Mouse (Mus musculus): ENCODE measurements at regions not wholly inside any gene's neighbourhood (a gene's known extent, or its start where the extent isn't known, plus 50 kb on each side); places are given as distances from the start of the nearest gene placed in this dataset.

DNA sequence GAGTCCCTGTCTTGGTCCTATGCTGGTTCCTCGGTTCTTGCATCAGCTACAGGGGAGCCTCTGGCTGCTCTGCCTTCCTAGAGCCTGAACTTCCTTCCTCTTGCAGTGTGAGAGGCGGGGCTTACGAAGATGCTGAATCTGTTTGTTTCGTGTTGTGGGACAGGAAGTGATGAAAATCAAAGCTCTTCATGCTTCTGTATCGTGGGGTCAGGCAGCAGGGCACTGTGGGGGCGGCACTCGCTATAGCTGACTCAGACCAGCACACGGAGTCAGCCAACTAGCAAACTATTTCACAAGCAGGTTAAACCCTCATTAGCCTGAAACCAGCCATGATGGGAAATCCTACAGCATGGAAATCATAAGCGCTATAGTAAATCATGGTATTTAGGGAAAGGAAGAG is 208.8 kb downstream of the Efnb2 start:
- Histone ChIP-seq H3K9ac (ENCODE audit: low read depth, low read length) (no peak overlapping the region), H3K36me3 (ENCODE audit: control insufficient read depth, insufficient read depth) (no peaks in the 10 kb centered on the region), H3K4me1 (replicated peaks; ENCODE audit: control insufficient read depth, insufficient read depth, low read length) (no peaks in the 10 kb centered on the region), H3K9me3 (ENCODE audit: control insufficient read depth) (no peaks in the 10 kb centered on the region), H3K4me2 (replicated peaks; ENCODE audit: low read depth) (no peak overlapping the region), H3K4me3 (ENCODE audit: low read depth, low read length) (no peak overlapping the region), H3K27me3 (replicated peaks; ENCODE audit: control insufficient read depth, insufficient read depth, low read length) (no peaks in the 10 kb centered on the region), H3K27ac (ENCODE audit: low read depth, low read length) (no peak overlapping the region)
- 74% methylated on average over 9 of the region's 9 CpGs for WGBS
- ATAC-seq = no peak
- TF ChIP-seq CTCF (IDR thresholded peaks at IDR 0.05; ENCODE audit: low read depth) = no peak

DNA sequence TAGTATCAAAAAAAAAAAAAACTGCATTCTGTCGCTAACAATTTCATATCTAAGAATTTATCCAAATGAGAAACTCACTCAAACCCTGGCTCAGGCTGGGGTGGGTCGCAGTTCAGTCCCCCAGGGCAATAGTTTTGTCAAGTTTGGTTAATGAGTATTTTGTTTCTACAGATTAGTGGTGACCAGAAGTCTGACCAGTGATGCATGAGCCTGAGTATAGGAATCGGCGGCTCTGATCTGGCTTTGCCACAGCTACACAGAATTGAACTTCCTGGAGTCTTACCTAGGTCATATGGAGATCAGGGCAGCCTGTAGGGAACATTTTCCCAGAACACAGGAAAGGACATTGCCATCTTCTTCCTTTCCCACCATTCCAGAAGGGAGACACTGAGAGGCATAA is 212.1 kb downstream of the Efnb2 start:
- 89% methylated on average over 4 of the region's 4 CpGs for WGBS

DNA sequence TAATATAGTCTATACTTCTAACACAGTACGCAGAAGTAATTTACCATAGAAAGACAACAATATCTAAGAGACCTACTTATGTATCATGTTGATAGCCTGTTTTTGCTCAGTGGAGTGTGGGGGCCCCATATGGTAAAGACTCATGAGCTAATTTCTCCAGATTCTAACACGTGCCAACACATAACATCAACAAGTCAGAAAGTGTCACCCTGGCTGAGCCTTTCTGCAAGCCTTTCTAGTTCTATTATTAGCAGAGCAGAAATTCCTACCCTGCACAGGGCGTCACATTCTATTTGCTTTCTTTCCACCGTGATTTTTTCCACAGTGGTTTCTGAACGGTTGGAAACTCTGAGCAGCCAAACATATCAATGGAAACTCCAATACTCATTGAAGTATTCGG is 219.5 kb downstream of the Efnb2 start:
- no peak overlapping the region for H3K9ac ChIP-seq (ENCODE audit: low read depth, low read length)
- H3K27ac ChIP-seq (ENCODE audit: low read depth, low read length) = no peak overlapping the region
- no peaks in the 10 kb centered on the region for H3K27me3 ChIP-seq (replicated peaks; ENCODE audit: control insufficient read depth, insufficient read depth, low read length)
- no peaks in the 10 kb centered on the region for H3K36me3 ChIP-seq (ENCODE audit: control insufficient read depth, insufficient read depth)
- no peak overlapping the region for H3K4me3 ChIP-seq (ENCODE audit: low read depth, low read length)
- H3K4me1 ChIP-seq (replicated peaks; ENCODE audit: control insufficient read depth, insufficient read depth, low read length) = no peaks in the 10 kb centered on the region
- no peak for TF ChIP-seq CTCF (IDR thresholded peaks at IDR 0.05; ENCODE audit: low read depth)
- no peak for ATAC-seq
- no peaks in the 10 kb centered on the region for H3K9me3 ChIP-seq (ENCODE audit: control insufficient read depth)
- no peak overlapping the region for H3K4me2 ChIP-seq (replicated peaks; ENCODE audit: low read depth)
- WGBS = 70% methylated on average over 6 of the region's 6 CpGs

More for the DNA sequence above, 212.1 kb downstream of the Efnb2 start:
- Histone ChIP-seq H3K9me3 (ENCODE audit: control insufficient read depth) (no peaks in the 10 kb centered on the region), H3K4me3 (ENCODE audit: low read depth, low read length) (no peak overlapping the region), H3K27me3 (replicated peaks; ENCODE audit: control insufficient read depth, insufficient read depth, low read length) (no peaks in the 10 kb centered on the region), H3K4me1 (replicated peaks; ENCODE audit: control insufficient read depth, insufficient read depth, low read length) (no peaks in the 10 kb centered on the region), H3K4me2 (replicated peaks; ENCODE audit: low read depth) (no peak overlapping the region), H3K36me3 (ENCODE audit: control insufficient read depth, insufficient read depth) (no peaks in the 10 kb centered on the region), H3K9ac (ENCODE audit: low read depth, low read length) (no peak overlapping the region), H3K27ac (ENCODE audit: low read depth, low read length) (no peak overlapping the region)
- no peak for TF ChIP-seq CTCF (IDR thresholded peaks at IDR 0.05; ENCODE audit: low read depth)
- ATAC-seq = no peak

DNA sequence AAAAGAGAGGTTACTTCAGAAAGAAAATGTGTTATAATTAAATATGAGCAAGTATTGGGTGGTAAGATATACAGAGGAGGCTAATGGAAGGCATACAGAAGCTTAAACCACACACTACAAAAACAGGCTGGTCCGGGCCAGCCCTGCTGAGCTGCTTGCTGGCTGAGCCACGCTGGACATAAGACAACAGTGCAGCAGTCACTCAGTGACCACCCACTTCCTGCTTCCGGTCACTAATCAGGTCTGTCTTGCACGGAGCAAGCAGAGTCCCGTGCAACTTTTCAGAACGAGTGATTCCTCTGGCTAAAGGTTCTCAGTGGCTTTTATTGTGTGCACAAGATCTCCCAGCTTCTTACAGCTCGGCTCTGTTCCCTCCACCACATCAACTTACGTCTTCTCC is 220.1 kb downstream of the Efnb2 start:
- H3K4me2 ChIP-seq (replicated peaks; ENCODE audit: low read depth) = 0 out of 2 replicates have a peak overlapping the region, but pooled peaks have one; percentile 21
- H3K9ac ChIP-seq (ENCODE audit: low read depth, low read length) = no peak overlapping the region
- TF ChIP-seq CTCF (IDR thresholded peaks at IDR 0.05; ENCODE audit: low read depth) = no peak
- no peaks in the 10 kb centered on the region for H3K4me1 ChIP-seq (replicated peaks; ENCODE audit: control insufficient read depth, insufficient read depth, low read length)
- no peaks in the 10 kb centered on the region for H3K36me3 ChIP-seq (ENCODE audit: control insufficient read depth, insufficient read depth)
- ATAC-seq = no peak
- H3K27me3 ChIP-seq (replicated peaks; ENCODE audit: control insufficient read depth, insufficient read depth, low read length) = no peaks in the 10 kb centered on the region
- 46% methylated on average over 8 of the region's 8 CpGs for WGBS
- H3K9me3 ChIP-seq (ENCODE audit: control insufficient read depth) = no peaks in the 10 kb centered on the region
- H3K27ac ChIP-seq (ENCODE audit: low read depth, low read length) = no peak overlapping the region
- no peak overlapping the region for H3K4me3 ChIP-seq (ENCODE audit: low read depth, low read length)

DNA sequence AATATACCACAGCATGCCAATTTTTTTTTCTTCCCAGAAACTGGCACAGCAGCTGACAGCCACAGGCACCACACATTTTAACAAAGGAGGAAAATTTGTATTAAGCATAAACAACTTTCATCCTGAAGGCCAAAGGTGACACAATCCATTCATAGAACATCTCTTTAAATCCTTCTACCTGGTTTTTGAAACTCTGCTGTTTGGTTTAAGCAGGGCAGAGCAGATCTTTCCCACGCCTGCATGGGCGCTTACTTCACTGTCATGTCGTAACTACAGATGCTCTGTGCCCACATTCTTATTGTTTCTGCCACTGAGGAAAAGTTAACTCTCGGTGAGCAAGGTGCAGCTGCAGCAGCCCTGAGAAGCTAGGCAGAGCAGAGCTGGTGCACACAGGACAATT is 234.8 kb downstream of the Efnb2 start:
- no peak for ATAC-seq
- Histone ChIP-seq H3K9ac (ENCODE audit: low read depth, low read length) (no peak overlapping the region), H3K36me3 (ENCODE audit: control insufficient read depth, insufficient read depth) (no peaks in the 10 kb centered on the region), H3K27me3 (replicated peaks; ENCODE audit: control insufficient read depth, insufficient read depth, low read length) (no peaks in the 10 kb centered on the region), H3K4me1 (replicated peaks; ENCODE audit: control insufficient read depth, insufficient read depth, low read length) (no peaks in the 10 kb centered on the region), H3K4me3 (ENCODE audit: low read depth, low read length) (no peak overlapping the region), H3K9me3 (ENCODE audit: control insufficient read depth) (no peaks in the 10 kb centered on the region), H3K27ac (ENCODE audit: low read depth, low read length) (no peak overlapping the region), H3K4me2 (replicated peaks; ENCODE audit: low read depth) (no peak overlapping the region)
- no peak for TF ChIP-seq CTCF (IDR thresholded peaks at IDR 0.05; ENCODE audit: low read depth)
- WGBS = 70% methylated on average over 4 of the region's 4 CpGs

DNA sequence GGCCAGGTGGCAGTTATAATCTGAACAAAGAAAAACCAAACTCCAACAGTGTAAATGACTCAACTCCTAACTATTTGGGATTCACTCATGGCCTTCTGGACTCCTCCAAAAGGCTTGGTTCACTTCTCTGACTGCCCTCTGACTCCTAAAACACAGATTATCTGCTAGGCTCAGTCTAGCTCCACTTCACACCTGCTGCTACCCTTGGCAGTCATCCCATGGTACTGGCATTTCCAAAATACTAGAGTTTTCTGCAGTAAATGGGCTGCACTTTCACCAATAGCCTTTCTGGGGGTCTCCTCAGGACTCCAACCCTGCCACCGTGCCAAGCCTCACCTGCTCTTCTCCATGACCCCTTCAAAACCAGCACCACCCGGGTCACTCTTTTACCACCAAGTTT is 237.6 kb downstream of the Efnb2 start:
- Histone ChIP-seq H3K9me3 (ENCODE audit: control insufficient read depth) (no peaks in the 10 kb centered on the region), H3K9ac (ENCODE audit: low read depth, low read length) (no peak overlapping the region), H3K36me3 (ENCODE audit: control insufficient read depth, insufficient read depth) (no peaks in the 10 kb centered on the region), H3K27me3 (replicated peaks; ENCODE audit: control insufficient read depth, insufficient read depth, low read length) (no peaks in the 10 kb centered on the region), H3K4me2 (replicated peaks; ENCODE audit: low read depth) (no peak overlapping the region), H3K4me3 (ENCODE audit: low read depth, low read length) (no peak overlapping the region), H3K4me1 (replicated peaks; ENCODE audit: control insufficient read depth, insufficient read depth, low read length) (no peaks in the 10 kb centered on the region), H3K27ac (ENCODE audit: low read depth, low read length) (no peak overlapping the region)
- no peak for ATAC-seq
- 83% methylated on average over 2 of the region's 2 CpGs for WGBS
- no peak for TF ChIP-seq CTCF (IDR thresholded peaks at IDR 0.05; ENCODE audit: low read depth)

DNA sequence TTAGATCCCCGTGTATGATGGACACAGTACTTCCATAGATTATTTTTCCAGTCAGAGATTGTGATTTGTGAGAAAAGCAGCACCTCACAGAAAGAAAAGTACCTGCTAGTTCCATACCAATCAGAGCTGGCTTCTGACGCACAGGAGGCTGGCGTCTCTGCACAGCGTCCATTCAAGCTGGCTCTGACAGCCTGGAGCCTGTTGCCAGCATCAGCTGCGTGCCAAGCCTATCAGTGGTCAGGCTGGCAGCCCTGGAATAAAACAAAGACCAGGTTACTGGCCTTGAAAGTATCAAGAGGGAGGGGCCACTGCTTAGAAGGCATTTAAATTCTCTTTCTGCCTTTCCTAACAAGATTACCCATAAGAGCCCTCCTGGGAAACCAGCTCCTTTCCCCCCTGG is 239.3 kb downstream of the Efnb2 start:
- no peak overlapping the region for H3K4me2 ChIP-seq (replicated peaks; ENCODE audit: low read depth)
- no peak overlapping the region for H3K9ac ChIP-seq (ENCODE audit: low read depth, low read length)
- 79% methylated on average over 5 of the region's 5 CpGs for WGBS
- no peaks in the 10 kb centered on the region for H3K36me3 ChIP-seq (ENCODE audit: control insufficient read depth, insufficient read depth)
- TF ChIP-seq CTCF (IDR thresholded peaks at IDR 0.05; ENCODE audit: low read depth) = no peak
- no peaks in the 10 kb centered on the region for H3K27me3 ChIP-seq (replicated peaks; ENCODE audit: control insufficient read depth, insufficient read depth, low read length)
- no peak overlapping the region for H3K27ac ChIP-seq (ENCODE audit: low read depth, low read length)
- H3K4me3 ChIP-seq (ENCODE audit: low read depth, low read length) = no peak overlapping the region
- no peak for ATAC-seq
- H3K4me1 ChIP-seq (replicated peaks; ENCODE audit: control insufficient read depth, insufficient read depth, low read length) = no peaks in the 10 kb centered on the region
- H3K9me3 ChIP-seq (ENCODE audit: control insufficient read depth) = no peaks in the 10 kb centered on the region

All from intestine, postnatal 0 days (tissue).